Mouse (Mus musculus) spleen, adult 2 months (tissue): ENCODE data around the gene Bpifa1. TPM values are rescaled to one million over a fixed set of nuclear protein-coding genes. Genes with fewer than 3 reads are reported as not detected.
"Not testable (repeated sequence)": the region's sequence is repeated elsewhere in the genome, so short reads cannot be mapped to it uniquely, and the experiment has no call there.

ENCODE experiments used
- DNase-seq, 2 experiments: peaks; one replicate each; pipeline versions ENCODE4 v3.0.0 to v3.0.0-alpha.2; 2012 to 2021; ENCODE audit warnings: low spot score in 2 of 2, low read depth in 1 of 2
- H3K27ac ChIP-seq: fragments of 200-500 bp; 2 replicates; pipeline ENCODE4 v1.5.1; 2012; ENCODE audit warnings: low read length, inconsistent platforms; ENCODE audit not compliant: insufficient read depth
- H3K27me3 ChIP-seq: fragments of 200-500 bp; 2 replicates; pipeline ENCODE4 v1.6.1; 2012; ENCODE audit warnings: mild to moderate bottlenecking, moderate library complexity, low read length, inconsistent platforms; ENCODE audit not compliant: control insufficient read depth, insufficient read depth
- H3K36me3 ChIP-seq: fragments of 200-500 bp; 2 replicates; pipeline ENCODE4 v1.6.1; 2012; ENCODE audit warnings: mild to moderate bottlenecking, low read length, inconsistent platforms; ENCODE audit not compliant: control insufficient read depth, insufficient read depth
- H3K4me1 ChIP-seq: fragments of 200-500 bp; 2 replicates; pipeline ENCODE4 v1.6.1; 2011; ENCODE audit warnings: inconsistent platforms; ENCODE audit not compliant: control insufficient read depth, insufficient read depth, insufficient read length
- H3K4me3 ChIP-seq: fragments of 200-500 bp; 2 replicates; pipeline ENCODE4 v1.5.1; 2011; ENCODE audit warnings: mild to moderate bottlenecking, inconsistent platforms; ENCODE audit not compliant: insufficient read depth, insufficient read length; ENCODE audit errors: extremely low read depth
- CTCF ChIP-seq: fragments of 200-500 bp; IDR thresholded peaks from 2 replicates; pipeline ENCODE4 v1.5.1; 2011; ENCODE audit warnings: mild to moderate bottlenecking, inconsistent platforms; ENCODE audit not compliant: insufficient read depth, insufficient read length, insufficient replicate concordance; ENCODE audit errors: extremely low read depth
- POLR2A ChIP-seq: fragments of 200-500 bp; IDR thresholded peaks from 2 replicates; pipeline ENCODE4 v1.6.1; 2011; ENCODE audit warnings: low read depth, low read length, inconsistent platforms
- WGBS: fragments of 180-500 bp; shearing (Covaris S2); methylation state at CpG from one replicate; pipeline ENCODE4 v1.1.7; 2018; 5-methylcytosine and 5-hydroxymethylcytosine counted together
- polyA plus RNA-seq: library from polyadenylated mRNA; depleted of rRNA; stranded (reverse); fragments of >200 nt; gene quantifications from 2 replicates; pipeline ENCODE4 v1.2.3, GENCODE M21; 2012

The Bpifa1 gene
- polyA plus RNA-seq, 1 experiment: not detected

- Histone ChIP-seq H3K27ac (no peak overlapping the region), H3K36me3 (no peaks in the 10 kb centered on the region), H3K27me3 (no peaks in the 10 kb centered on the region; the same call in 1 of the 2 replicates), H3K4me1 (no peaks in the 10 kb centered on the region), H3K4me3 (no peak overlapping the region)
- WGBS: 88% methylated on average over 5 of the region's 5 CpGs
- TF ChIP-seq CTCF: no peak
- TF ChIP-seq POLR2A: no peak
- no peak for DNase-seq
Observed at GRCm38 (mm10) chr2:154163306-154163705, 20.6 kb downstream of the Bpifa1 start.

- H3K27ac ChIP-seq: no peak overlapping the region
- H3K4me3 ChIP-seq: no peak overlapping the region
- 61% methylated on average over 3 of the region's 3 CpGs for WGBS
- no peaks in the 10 kb centered on the region for H3K27me3 ChIP-seq
- TF ChIP-seq POLR2A (no peak), CTCF (no peak)
- no peak for DNase-seq
- no peaks in the 10 kb centered on the region for H3K36me3 ChIP-seq
- no peaks in the 10 kb centered on the region for H3K4me1 ChIP-seq
Observed at GRCm38 (mm10) chr2:154169172-154169571, 26.5 kb downstream of the Bpifa1 start.

GRCm38 (mm10) chr2:154171621-154172020 is 28.9 kb downstream of the Bpifa1 start:
- H3K36me3 ChIP-seq: no peaks in the 10 kb centered on the region
- 67% methylated on average over 6 of the region's 6 CpGs for WGBS
- no peak for TF ChIP-seq CTCF
- no peak for TF ChIP-seq POLR2A
- DNase-seq: no peak
- no peaks in the 10 kb centered on the region for H3K27me3 ChIP-seq
- H3K27ac ChIP-seq: no peak overlapping the region
- H3K4me1 ChIP-seq: no peaks in the 10 kb centered on the region
- H3K4me3 ChIP-seq: no peak overlapping the region

- Histone ChIP-seq H3K36me3 (no peaks in the 10 kb centered on the region), H3K27me3 (no peaks in the 10 kb centered on the region), H3K27ac (no peak overlapping the region), H3K4me1 (no peaks in the 10 kb centered on the region), H3K4me3 (no peak overlapping the region)
- 20% methylated on average over 1 of the region's 1 CpGs for WGBS
- TF ChIP-seq CTCF (peak; percentile 12; the same call in 1 of the 2 replicates), POLR2A (no peak)
- DNase-seq: no peak
Observed at GRCm38 (mm10) chr2:154173313-154173712, 30.6 kb downstream of the Bpifa1 start.

- not testable (repeated sequence) for H3K27me3 ChIP-seq, H3K4me3 ChIP-seq, H3K27ac ChIP-seq, DNase-seq, H3K36me3 ChIP-seq, H3K4me1 ChIP-seq
- 82% methylated on average over 7 of the region's 7 CpGs for WGBS
Observed at GRCm38 (mm10) chr2:154181900-154182299, 39.2 kb downstream of the Bpifa1 start.

- WGBS: 82% methylated on average over 4 of the region's 4 CpGs
- not testable (repeated sequence) for H3K4me3 ChIP-seq, DNase-seq
Observed at GRCm38 (mm10) chr2:154183061-154183460, 40.4 kb downstream of the Bpifa1 start.

GRCm38 (mm10) chr2:154185319-154185718 is 42.6 kb downstream of the Bpifa1 start:
- no peak overlapping the region for H3K27ac ChIP-seq
- H3K36me3 ChIP-seq: no peaks in the 10 kb centered on the region
- no peak overlapping the region for H3K4me3 ChIP-seq
- no peak for DNase-seq
- no peak for TF ChIP-seq CTCF
- no peaks in the 10 kb centered on the region for H3K27me3 ChIP-seq
- H3K4me1 ChIP-seq: no peaks in the 10 kb centered on the region
- 91% methylated on average over 6 of the region's 6 CpGs for WGBS

More at GRCm38 (mm10) chr2:154183061-154183460, 40.4 kb downstream of the Bpifa1 start:
- H3K4me1 ChIP-seq, H3K27me3 ChIP-seq, H3K27ac ChIP-seq, H3K36me3 ChIP-seq: not testable (repeated sequence)

- 60% methylated on average over 3 of the region's 3 CpGs for whole genome bisulfite sequencing
- no peak for TF ChIP-seq POLR2A
- no peak for TF ChIP-seq CTCF
- Histone ChIP-seq H3K4me1 (no peaks in the 10 kb centered on the region), H3K27ac (no peak overlapping the region), H3K27me3 (no peaks in the 10 kb centered on the region), H3K36me3 (no peaks in the 10 kb centered on the region), H3K4me3 (no peak overlapping the region)
- no peak for DNase-seq
Observed at GRCm38 (mm10) chr2:154185748-154186147, 43.1 kb downstream of the Bpifa1 start.
